9 mouse cellular contexts compared by ENCODE assay signal in the genomic region with DNA sequence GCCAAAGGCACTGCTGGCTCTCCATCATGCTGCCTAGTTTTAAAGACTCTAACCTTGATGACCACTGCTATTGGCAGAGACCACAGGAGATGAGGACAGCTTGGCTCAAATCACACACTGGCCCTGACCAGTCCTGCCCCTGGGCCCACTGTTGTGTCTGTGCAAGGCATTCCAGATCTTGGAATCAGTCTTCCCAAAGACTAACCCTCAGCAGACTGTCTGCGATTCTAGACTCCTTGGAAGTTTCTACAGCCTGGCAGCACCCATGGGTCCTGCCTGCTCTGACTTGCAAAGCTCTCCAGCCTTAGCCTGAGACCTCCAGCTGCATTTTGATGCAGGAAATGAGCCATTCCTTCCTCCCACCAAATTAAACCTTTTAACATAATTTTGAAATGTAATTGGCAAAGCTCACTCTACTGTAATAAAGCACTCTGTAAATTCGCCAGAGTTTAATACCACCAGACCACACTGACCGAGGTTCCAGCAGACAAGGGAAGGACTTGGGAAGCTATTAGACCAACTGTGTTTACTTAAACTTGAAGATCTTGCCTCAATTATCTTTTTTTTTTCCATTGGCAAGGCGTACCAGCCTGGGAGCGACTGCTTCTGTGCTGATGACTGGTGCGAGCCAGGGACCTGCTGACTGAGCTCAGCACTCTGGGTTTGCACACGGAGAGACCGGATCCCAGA.
DNase-seq lines count a peak whose midpoint lies in the region; ATAC-seq and TF ChIP-seq lines count a peak whose summit lies in the region.
"Had no signal": no experiment of that assay in that cellular context is flagged by ENCODE, and none has a peak within 500 bp of the region (broad histone marks: within the 10 kb centered on the region; RNA-seq: fewer than 3 reads in every experiment).

No protein-coding gene starts in this region.

- 70% methylated on average over 8 of the region's 8 CpGs for WGBS in kidney, adult 2 months
- 87% methylated on average over 8 of the region's 8 CpGs for WGBS in limb, embryonic 10.5 days
- 57% methylated on average over 8 of the region's 8 CpGs for WGBS in cerebellum, adult 2 months

- H3K27ac ChIP-seq in kidney, adult 2 months (ENCODE audit: insufficient read depth, low read depth, low read length), result no peak overlapping the region
- peak overlapping the region; percentile 81 for H3K27ac ChIP-seq in embryonic fibroblast, embryonic 13.5 days (ENCODE audit: insufficient read depth, low read length)
- peak overlapping the region; percentile 4; the same call in 1 of the 2 replicates for H3K27ac ChIP-seq in limb, embryonic 10.5 days
- no peak overlapping the region for H3K27ac ChIP-seq in cerebellum, adult 2 months (ENCODE audit: insufficient read depth, low read length)

- no peak for TF ChIP-seq CTCF in kidney, adult 2 months (conservative IDR thresholded peaks at IDR 0.05; ENCODE audit: insufficient read depth, insufficient read length, low read depth, low read length)
- no peak for TF ChIP-seq CTCF in embryonic fibroblast, embryonic 13.5 days (IDR thresholded peaks at IDR 0.05; ENCODE audit: borderline replicate concordance, insufficient read depth, low read length)
- TF ChIP-seq CTCF in cerebellum, adult 2 months (IDR thresholded peaks at IDR 0.05; ENCODE audit: borderline replicate concordance, insufficient read depth, low read depth, low read length), result no peak

- ATAC-seq in CD4-positive, CD25-positive, alpha-beta regulatory T cell, adult 4 months, result no peak
- ATAC-seq: midbrain, embryonic 16.5 days had no signal

- H3K4me3 ChIP-seq in kidney, adult 2 months (ENCODE audit: insufficient read depth, low read depth, low read length), result no peak overlapping the region
- H3K4me3 ChIP-seq in embryonic fibroblast, embryonic 13.5 days (ENCODE audit: insufficient read depth, low read length), result no peak overlapping the region
- no peak overlapping the region for H3K4me3 ChIP-seq in limb, embryonic 10.5 days
- H3K4me3 ChIP-seq in cerebellum, adult 2 months (replicated peaks; ENCODE audit: insufficient read depth, low read depth, low read length), result no peak overlapping the region

- peak; percentile 23 for DNase-seq in kidney, adult 2 months
- DNase-seq in kidney, postnatal 36 days, result no peak
- DNase-seq in NIH3T3 (ENCODE audit: low read depth), result peak; percentile 84
- DNase-seq in limb, embryonic 10.5 days (ENCODE audit: low spot score), result no peak
- DNase-seq in thymus, postnatal 0 days (ENCODE audit: low spot score), result no peak
- DNase-seq in cerebellum, adult 2 months, result no peak

- H3K36me3 ChIP-seq in kidney, adult 2 months (ENCODE audit: control insufficient read depth, insufficient read depth, low read length), result no peaks in the 10 kb centered on the region
- no peaks in the 10 kb centered on the region for H3K36me3 ChIP-seq in limb, embryonic 10.5 days

- TF ChIP-seq POLR2A in kidney, adult 2 months (IDR thresholded peaks at IDR 0.05; ENCODE audit: low read depth, low read length), result no peak
- no peak for TF ChIP-seq POLR2A in embryonic fibroblast, embryonic 13.5 days (IDR thresholded peaks at IDR 0.05; ENCODE audit: low read depth, low read length)
- TF ChIP-seq POLR2A in cerebellum, adult 2 months (IDR thresholded peaks at IDR 0.05; ENCODE audit: borderline replicate concordance, insufficient read depth, low read length), result no peak

- H3K4me1 ChIP-seq in kidney, adult 2 months (ENCODE audit: control insufficient read depth, insufficient read depth, low read length), result no peaks in the 10 kb centered on the region
- peaks cover 33% of the 10 kb centered on the region for H3K4me1 ChIP-seq in embryonic fibroblast, embryonic 13.5 days (ENCODE audit: control insufficient read depth, insufficient read depth, low read length)
- peaks cover 25% of the 10 kb centered on the region; the same call in 1 of the 2 replicates for H3K4me1 ChIP-seq in limb, embryonic 10.5 days
- H3K4me1 ChIP-seq in cerebellum, adult 2 months (ENCODE audit: control insufficient read depth, insufficient read depth, low read length), result no peaks in the 10 kb centered on the region

- no peaks in the 10 kb centered on the region for H3K9me3 ChIP-seq in limb, embryonic 10.5 days (replicated peaks)

- no peaks in the 10 kb centered on the region for H3K27me3 ChIP-seq in kidney, adult 2 months (replicated peaks; ENCODE audit: control insufficient read depth, insufficient read depth, low read length)
- no peaks in the 10 kb centered on the region for H3K27me3 ChIP-seq in limb, embryonic 10.5 days (ENCODE audit: low read depth, poor library complexity, severe bottlenecking)
- H3K27me3 ChIP-seq in cerebellum, adult 2 months (ENCODE audit: control insufficient read depth, insufficient read depth, low read length), result no peaks in the 10 kb centered on the region

Comparison
In these comparisons a context has a peak if more than half of its experiments do, and no peak if none do; other contexts are left out.
1. DNase-seq: peak in kidney, adult 2 months (single experiment) and NIH3T3 (single experiment); none in kidney, postnatal 36 days (0 of 2), limb, embryonic 10.5 days (single experiment), thymus, postnatal 0 days (single experiment) and cerebellum, adult 2 months (0 of 2).
2. H3K27ac ChIP-seq: peak in embryonic fibroblast, embryonic 13.5 days (single experiment) and limb, embryonic 10.5 days (single experiment); none in kidney, adult 2 months (single experiment) and cerebellum, adult 2 months (single experiment).